Mouse (Mus musculus): ENCODE data around the gene Olfr585. TPM values are rescaled to one million over a fixed set of nuclear protein-coding genes. Genes with fewer than 3 reads are reported as not detected.

Gene Olfr585
- not detected for total RNA-seq (2021)
- long read RNA-seq, experiment 1, result 0 reads
- long read RNA-seq, experiment 2, result 0 reads

DNA sequence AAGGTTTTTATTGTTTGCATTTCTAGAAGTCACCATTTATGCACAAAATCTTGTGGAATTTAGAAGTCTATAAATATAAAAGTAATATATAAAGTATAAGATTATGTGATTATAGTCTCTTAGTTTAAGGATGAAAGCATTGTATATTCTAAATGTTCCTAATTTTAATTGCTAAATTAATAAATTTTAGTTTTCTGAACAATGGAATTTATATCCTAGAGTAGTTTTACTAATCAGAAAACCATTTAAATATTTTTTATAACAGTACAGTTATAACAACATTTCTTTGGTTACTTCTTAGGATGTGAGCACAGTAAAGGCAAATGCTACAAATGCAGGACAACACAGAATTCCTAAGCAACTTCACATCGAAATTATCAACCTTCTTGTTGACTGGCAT, at the start of gene Olfr585:
TSS of gene Olfr585 (plus strand) at position 301 of the 400 bp plus-strand sequence.
- no peak for DNase-seq (ENCODE audit: low spot score in 2 of 2)

DNA sequence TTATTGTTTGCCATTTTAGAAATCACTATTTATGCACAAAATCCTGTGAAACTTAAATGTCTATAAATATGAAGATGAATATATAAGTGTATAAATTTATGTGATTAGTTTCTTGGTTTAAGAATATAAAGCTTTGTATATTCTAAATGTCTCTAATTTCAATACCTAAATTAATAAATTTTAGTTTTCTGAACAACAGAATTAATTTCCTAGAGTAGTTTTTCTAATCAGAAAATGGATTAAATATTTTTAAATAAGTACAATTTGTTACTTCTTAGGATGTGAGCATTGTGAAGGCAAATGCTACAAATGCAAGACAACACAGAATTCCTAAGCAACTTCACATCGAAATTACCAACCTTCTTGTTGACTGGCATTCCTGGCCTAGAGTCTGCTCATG, 46.5 kb upstream of the Olfr585 start, which contains the start of gene Olfr583:
TSS of gene Olfr583 (plus strand) at position 301 of the 400 bp plus-strand sequence.
- DNase-seq (ENCODE audit: low spot score in 2 of 2), result no peak

DNA sequence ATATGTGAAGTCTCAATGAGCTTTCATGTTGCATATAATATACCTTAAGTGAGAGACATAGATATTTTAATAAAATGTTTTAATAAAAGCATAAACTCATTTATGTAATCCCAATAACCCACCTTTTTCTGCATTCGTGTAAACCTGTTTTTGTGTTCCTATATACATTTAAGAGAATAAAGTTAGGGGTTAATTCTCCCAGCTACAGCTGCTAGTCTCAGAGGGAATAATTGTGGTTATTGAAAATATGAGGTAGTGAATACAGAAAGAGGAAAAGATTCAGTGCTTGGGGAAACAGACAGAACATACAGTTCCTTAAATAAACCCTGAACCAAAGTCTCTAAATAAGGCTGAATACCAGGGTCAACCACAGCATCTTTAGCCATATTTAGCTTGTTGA, 15.9 kb upstream of the Olfr585 start, which contains the start of gene Olfr584:
TSS of gene Olfr584 (plus strand) at position 301 of the 400 bp plus-strand sequence.
- DNase-seq (ENCODE audit: low spot score in 2 of 2), result no peak

DNA sequence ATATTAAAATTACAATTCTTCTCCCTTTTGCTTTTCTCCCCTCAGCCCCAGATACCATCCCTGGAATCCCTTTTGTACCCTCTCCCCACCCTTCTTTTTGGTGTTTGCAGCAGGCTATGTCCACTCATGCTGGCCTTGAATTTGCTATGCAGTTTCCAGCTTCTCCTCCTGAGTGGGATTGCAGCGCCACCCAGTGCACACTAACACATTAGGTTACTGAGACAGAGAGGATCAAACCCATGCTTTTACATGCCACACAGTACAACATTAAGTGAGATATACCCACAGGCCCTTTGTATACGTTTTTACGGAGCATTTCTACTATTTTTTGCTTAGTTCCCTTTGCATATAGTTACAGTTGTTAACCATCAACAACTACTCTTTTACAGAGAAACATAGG, 21.9 kb downstream of the Olfr585 start:
- no peak for DNase-seq (ENCODE audit: low spot score in 2 of 2)

DNA sequence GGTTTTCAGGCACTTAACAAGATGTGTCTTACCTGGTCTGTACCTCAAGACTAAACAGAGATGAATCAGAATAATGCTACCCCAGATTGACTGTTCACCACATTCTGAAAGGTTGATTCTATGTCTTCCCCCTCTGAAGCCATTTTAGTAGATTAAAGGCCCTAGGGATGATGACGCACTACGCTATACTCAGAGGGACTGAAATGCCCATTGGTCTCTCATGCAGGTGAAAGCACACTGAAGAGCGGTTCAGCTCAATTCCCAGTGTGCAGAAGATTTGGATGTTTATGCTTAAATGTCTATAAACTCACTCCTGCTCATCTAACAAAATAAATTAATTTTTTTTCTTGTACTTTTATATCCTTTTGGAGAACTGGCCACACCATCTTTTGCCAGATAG, 28.0 kb downstream of the Olfr585 start, which contains the start of gene Olfr586:
TSS of gene Olfr586 (minus strand) at position 101 of the 400 bp plus-strand sequence.
- DNase-seq (ENCODE audit: low spot score in 2 of 2), result no peak

DNA sequence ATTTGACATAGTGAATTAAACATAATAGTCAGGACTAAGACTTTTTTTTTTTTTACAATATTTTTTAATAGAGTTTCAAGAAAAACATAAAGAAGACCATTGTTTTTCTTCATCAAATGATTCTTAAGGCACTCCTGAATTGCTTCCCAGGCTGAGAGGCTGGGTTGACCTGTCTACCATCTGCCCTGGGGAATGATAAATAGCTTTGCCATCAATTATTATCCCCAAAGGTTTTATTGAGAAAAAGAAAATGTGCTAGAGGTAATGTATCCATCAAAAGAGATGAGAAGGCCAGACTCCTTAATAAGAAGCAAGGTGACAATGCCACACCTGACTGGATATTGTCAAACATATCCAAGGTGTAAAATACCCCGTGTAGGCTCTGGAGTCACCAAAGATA, 43.1 kb downstream of the Olfr585 start, which contains the start of gene Olfr588-ps1:
TSS of gene Olfr588-ps1 (plus strand) at position 301 of the 400 bp plus-strand sequence.
- DNase-seq (ENCODE audit: low spot score in 2 of 2), result no peak

Other genes with a start within 250 kb of the Olfr585 start
- not detected for gene Olfr566, start 239.0 kb upstream of the Olfr585 start, total RNA-seq (2021)
- gene Olfr568, start 220.6 kb upstream of the Olfr585 start, total RNA-seq (2021), result not detected
- not detected for gene Olfr569, start 206.8 kb upstream of the Olfr585 start, total RNA-seq (2021)
- not detected for gene Olfr570, start 203.1 kb upstream of the Olfr585 start, total RNA-seq (2021)
- not detected for gene Olfr571, start 180.2 kb upstream of the Olfr585 start, total RNA-seq (2021)
- not detected for gene Olfr572, start 173.3 kb upstream of the Olfr585 start, total RNA-seq (2021)
- not detected for gene Olfr573-ps1, start 155.1 kb upstream of the Olfr585 start, total RNA-seq (2021)
- gene Olfr574, start 149.3 kb upstream of the Olfr585 start, total RNA-seq (2021), result under 1 TPM in 1 of 2 experiments, not detected in 1; 0.38 TPM
- gene Olfr575, start 138.9 kb upstream of the Olfr585 start, total RNA-seq (2021), result not detected
- not detected for gene Olfr576, start 135.1 kb upstream of the Olfr585 start, total RNA-seq (2021)
- gene Olfr577, start 121.8 kb upstream of the Olfr585 start, total RNA-seq (2021), result not detected
- gene Olfr578, start 108.4 kb upstream of the Olfr585 start, total RNA-seq (2021), result not detected
- not detected for gene Olfr582, start 59.7 kb upstream of the Olfr585 start, total RNA-seq (2021)
- gene Olfr583, start 46.4 kb upstream of the Olfr585 start, total RNA-seq (2021), result not detected
- gene Olfr584, start 15.8 kb upstream of the Olfr585 start, total RNA-seq (2021), result not detected
- not detected for gene Olfr586, start 27.9 kb downstream of the Olfr585 start, total RNA-seq (2021)
- gene Olfr588-ps1, start 43.2 kb downstream of the Olfr585 start, total RNA-seq (2021), result not detected
- gene Olfr589, start 58.6 kb downstream of the Olfr585 start, total RNA-seq (2021), result not detected
- not detected for gene Olfr591, start 80.6 kb downstream of the Olfr585 start, total RNA-seq (2021)
- gene Olfr592, start 87.1 kb downstream of the Olfr585 start, total RNA-seq (2021), result not detected
- not detected for gene Olfr593, start 114.1 kb downstream of the Olfr585 start, total RNA-seq (2021)
- gene Olfr594, start 119.3 kb downstream of the Olfr585 start, total RNA-seq (2021), result not detected
- gene Usp17ld, start 154.8 kb downstream of the Olfr585 start, total RNA-seq (2021), result not detected
- gene Olfr596, start 207.9 kb downstream of the Olfr585 start, total RNA-seq (2021), result not detected
- gene Olfr597, start 218.6 kb downstream of the Olfr585 start, total RNA-seq (2021), result not detected
- gene Olfr598, start 225.8 kb downstream of the Olfr585 start, total RNA-seq (2021), result not detected
- not detected for gene Olfr599, start 238.2 kb downstream of the Olfr585 start, total RNA-seq (2021)

Measured in adrenal gland, adult 18-20 months (tissue).